Mouse (Mus musculus): ENCODE measurements around the gene 5830473C10Rik. TPM values are rescaled to one million over a fixed set of nuclear protein-coding genes. Genes with fewer than 3 reads are reported as not detected.

Gene 5830473C10Rik
- polyA plus RNA-seq, 1 experiment from 2014 or later: not detected

DNA sequence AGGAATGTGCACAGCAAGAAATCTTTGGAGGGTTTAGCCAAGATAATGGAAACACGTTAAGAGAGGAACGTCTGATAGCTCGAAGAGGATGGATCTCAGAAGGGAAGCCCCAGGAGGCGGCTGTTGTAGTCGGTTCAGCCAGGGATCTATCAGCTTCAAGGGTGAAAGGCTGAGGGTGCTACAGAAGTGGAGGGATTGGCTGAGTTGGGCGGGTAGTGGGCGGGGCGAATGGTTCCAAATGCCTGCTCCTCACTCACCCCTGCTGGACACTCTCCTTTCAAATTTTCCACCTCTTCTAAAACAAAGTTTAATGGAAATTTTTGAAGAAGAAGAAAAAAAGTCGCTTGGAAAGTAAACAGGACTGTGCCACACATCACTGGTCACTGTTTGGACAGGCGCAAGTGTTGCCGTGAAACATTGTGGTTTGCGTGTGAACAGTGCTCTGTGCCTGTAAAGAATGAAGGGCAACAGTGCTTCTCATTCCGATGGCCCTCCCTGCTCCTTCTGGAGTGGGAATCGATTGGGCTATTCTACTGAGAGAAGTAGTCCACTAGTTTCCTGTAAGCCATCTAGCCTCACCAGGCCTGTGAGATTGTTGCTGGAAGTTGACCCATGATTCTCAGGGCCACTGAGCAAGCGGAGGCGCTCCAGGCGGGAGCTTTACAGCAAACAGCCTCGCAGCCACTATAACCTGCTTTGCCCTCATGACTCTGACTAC is 64.0 kb downstream of the 5830473C10Rik start:
- H3K27ac ChIP-seq (replicated peaks): no peak overlapping the region
- no peaks in the 10 kb centered on the region for H3K36me3 ChIP-seq
- H3K9ac ChIP-seq: no peak overlapping the region
- H3K27me3 ChIP-seq (replicated peaks): 0 out of 2 replicates have a peak, but pooled peaks cover 3% of the 10 kb centered on the region
- no peaks in the 10 kb centered on the region for H3K9me3 ChIP-seq
- ATAC-seq (ENCODE audit: extremely low read depth, insufficient number of reproducible peaks, low FRiP score, low TSS enrichment): no peak
- WGBS: 64% methylated on average over 18 of the region's 18 CpGs
- no peak overlapping the region for H3K4me3 ChIP-seq
- no peaks in the 10 kb centered on the region for H3K4me1 ChIP-seq
- no peak overlapping the region; the same call in 1 of the 2 replicates for H3K4me2 ChIP-seq

DNA sequence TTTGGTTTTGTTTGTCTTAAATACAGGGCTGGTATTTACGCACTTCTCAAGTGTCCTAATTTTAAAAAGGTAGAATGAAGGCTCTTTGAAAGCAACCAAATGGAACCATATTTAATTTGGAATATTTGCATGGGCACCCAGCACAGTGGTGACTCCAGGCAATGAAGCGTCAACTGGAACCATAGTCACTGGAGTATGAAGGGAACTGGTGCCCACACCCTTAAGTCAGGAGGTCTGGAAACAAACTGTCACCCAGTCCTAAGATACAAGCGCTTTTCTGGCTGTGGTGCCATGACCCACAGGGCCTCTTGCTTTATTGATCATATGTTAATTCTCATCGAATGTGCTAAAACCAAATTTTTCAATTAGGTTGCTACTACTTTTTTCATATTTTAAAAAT is 66.5 kb downstream of the 5830473C10Rik start:
- no peak overlapping the region for H3K4me3 ChIP-seq
- no peak overlapping the region for H3K9ac ChIP-seq
- ATAC-seq (ENCODE audit: extremely low read depth, insufficient number of reproducible peaks, low FRiP score, low TSS enrichment): no peak
- no peak overlapping the region for H3K4me2 ChIP-seq
- no peaks in the 10 kb centered on the region for H3K36me3 ChIP-seq
- WGBS: 79% methylated on average over 4 of the region's 4 CpGs
- H3K9me3 ChIP-seq: no peaks in the 10 kb centered on the region
- no peaks in the 10 kb centered on the region for H3K4me1 ChIP-seq
- H3K27me3 ChIP-seq (replicated peaks): 0 out of 2 replicates have a peak, but pooled peaks cover 3% of the 10 kb centered on the region
- H3K27ac ChIP-seq (replicated peaks): no peak overlapping the region

DNA sequence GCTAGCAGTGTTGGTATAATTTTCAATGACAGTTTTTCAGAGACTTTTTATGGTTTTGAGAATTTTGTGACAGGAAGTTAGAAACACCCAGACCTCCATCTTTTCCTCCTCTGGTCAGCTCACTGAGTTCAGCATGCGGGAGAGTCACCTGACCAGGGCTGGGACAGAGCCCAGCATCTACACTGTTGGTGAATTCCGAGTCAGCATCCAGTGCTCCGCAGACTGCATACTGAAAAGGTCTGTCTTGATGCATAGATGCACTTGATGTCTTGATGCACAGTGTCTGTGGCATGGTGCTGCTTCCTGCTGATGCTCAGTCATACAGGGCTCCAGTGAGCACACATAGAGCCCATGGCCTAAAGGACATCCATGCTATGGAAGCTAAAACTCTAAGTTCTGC is 67.1 kb downstream of the 5830473C10Rik start:
- ATAC-seq (ENCODE audit: extremely low read depth, insufficient number of reproducible peaks, low FRiP score, low TSS enrichment): no peak
- no peaks in the 10 kb centered on the region for H3K36me3 ChIP-seq
- no peak overlapping the region for H3K4me3 ChIP-seq
- no peaks in the 10 kb centered on the region for H3K9me3 ChIP-seq
- no peak overlapping the region for H3K9ac ChIP-seq
- H3K4me1 ChIP-seq: no peaks in the 10 kb centered on the region
- 0 out of 2 replicates have a peak, but pooled peaks cover 3% of the 10 kb centered on the region for H3K27me3 ChIP-seq (replicated peaks)
- no peak overlapping the region for H3K27ac ChIP-seq (replicated peaks)
- 81% methylated on average over 3 of the region's 3 CpGs for WGBS
- H3K4me2 ChIP-seq: no peak overlapping the region

DNA sequence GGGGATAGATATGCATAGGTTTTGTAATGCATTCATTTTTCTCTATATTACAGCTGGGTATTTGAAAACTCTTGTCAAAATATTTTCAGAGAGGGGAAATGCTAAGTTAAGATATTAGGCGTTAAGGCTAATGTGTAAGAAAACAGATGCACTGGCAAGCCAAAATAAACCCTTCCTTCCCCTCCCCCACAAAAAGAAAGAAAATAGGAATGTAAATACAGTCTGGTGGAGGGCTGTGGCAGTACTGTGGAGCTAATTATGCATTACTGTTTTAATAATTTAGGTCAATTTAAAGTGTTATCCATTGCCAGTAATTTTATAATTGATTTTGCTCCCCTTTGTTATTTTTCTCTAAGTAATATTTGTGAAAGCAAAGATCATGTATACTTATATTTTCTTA is 67.6 kb downstream of the 5830473C10Rik start:
- no peaks in the 10 kb centered on the region for H3K36me3 ChIP-seq
- H3K9ac ChIP-seq: no peak overlapping the region
- 0 out of 2 replicates have a peak, but pooled peaks cover 3% of the 10 kb centered on the region for H3K27me3 ChIP-seq (replicated peaks)
- no peaks in the 10 kb centered on the region for H3K4me1 ChIP-seq
- H3K4me3 ChIP-seq: no peak overlapping the region
- 64% methylated on average over 1 of the region's 1 CpGs for WGBS
- no peak overlapping the region for H3K27ac ChIP-seq (replicated peaks)
- no peak for ATAC-seq (ENCODE audit: extremely low read depth, insufficient number of reproducible peaks, low FRiP score, low TSS enrichment)
- H3K9me3 ChIP-seq: no peaks in the 10 kb centered on the region
- H3K4me2 ChIP-seq: no peak overlapping the region

DNA sequence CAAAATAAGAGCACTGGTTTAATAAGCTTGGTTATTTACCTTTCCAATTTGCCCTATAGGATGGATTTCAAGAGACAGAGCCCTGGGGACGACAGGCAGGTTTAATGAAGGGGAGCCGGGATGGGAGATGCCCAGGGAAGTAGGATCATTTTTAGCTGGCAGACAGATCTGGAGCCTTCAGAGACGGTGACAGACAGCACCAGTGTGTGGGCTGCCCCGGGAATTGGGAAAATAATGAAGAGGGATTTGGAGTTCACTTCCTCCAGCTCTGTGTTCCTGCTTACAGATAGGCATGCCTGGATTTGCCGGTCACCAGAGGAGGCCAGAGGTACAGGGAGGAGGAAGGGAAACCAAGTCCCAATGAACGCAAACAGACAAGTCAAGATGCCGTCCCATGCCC is 74.0 kb downstream of the 5830473C10Rik start:
- H3K36me3 ChIP-seq: no peaks in the 10 kb centered on the region
- H3K27ac ChIP-seq (replicated peaks): no peak overlapping the region
- no peak overlapping the region for H3K9ac ChIP-seq
- ATAC-seq (ENCODE audit: extremely low read depth, insufficient number of reproducible peaks, low FRiP score, low TSS enrichment): no peak
- no peaks in the 10 kb centered on the region for H3K9me3 ChIP-seq
- no peak overlapping the region for H3K4me2 ChIP-seq
- H3K27me3 ChIP-seq (replicated peaks): peaks cover 5% of the 10 kb centered on the region; the same call in 1 of the 2 replicates
- no peak overlapping the region for H3K4me3 ChIP-seq
- 78% methylated on average over 7 of the region's 7 CpGs for WGBS
- H3K4me1 ChIP-seq: no peaks in the 10 kb centered on the region; the same call in 1 of the 2 replicates

DNA sequence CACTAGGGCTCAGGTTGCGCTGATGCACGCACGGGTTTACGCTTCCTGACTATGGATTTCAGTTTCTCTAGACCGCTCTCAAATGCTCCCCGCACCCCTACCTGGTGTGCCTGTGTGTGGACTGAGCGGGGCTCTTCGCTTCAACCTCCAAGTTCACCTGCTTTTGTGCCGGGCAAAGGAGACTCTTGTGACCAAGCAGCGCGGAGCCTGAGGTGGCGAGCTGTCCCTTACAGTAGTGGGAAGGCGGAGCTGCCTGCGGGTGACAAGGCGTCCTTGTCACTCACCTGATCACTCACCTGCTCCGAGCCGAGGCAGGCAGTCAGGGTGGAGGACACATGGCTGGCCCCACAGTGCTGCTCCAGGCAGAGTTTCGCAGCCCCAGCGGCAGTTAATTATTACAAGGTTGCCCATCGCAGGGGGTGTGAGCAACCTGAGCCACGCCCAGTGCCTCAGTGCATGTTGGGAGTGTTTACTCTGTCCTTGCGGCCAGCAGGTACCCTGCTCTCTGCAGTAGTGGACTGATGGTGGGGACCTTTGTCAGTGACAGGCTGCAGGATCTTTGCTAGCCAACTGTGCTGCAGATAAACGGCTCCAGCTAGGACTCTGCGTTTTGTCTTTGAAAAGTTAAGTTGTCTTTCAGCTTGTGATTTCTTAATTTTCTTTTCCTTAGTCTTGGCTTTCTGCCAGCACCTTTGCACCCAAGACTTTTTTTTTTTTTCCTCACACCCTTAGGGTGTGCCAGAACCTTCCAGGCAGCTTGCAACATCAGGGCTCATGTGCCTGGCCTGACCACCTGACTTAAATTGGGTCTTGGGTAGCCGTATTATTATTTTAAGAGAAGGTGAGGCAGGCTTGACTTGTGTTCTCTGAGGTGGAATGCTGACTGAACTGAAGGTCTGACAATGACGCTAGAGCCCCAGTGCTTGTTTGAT is 79.6 kb downstream of the 5830473C10Rik start, which contains the start of gene Rassf6:
Rassf6 (minus strand) TSS at position 372 of the 932 bp plus-strand sequence.
- Histone ChIP-seq H3K4me1 (peaks cover 8% of the 10 kb centered on the region), H3K27ac (replicated peaks) (no peak within 1 kb of the TSS), H3K9me3 (no peaks in the 10 kb centered on the region), H3K36me3 (no peaks in the 10 kb centered on the region), H3K9ac (peak within 1 kb of the TSS; percentile 73), H3K4me2 (peak within 1 kb of the TSS; percentile 93), H3K27me3 (replicated peaks) (peaks cover 5% of the 10 kb centered on the region; the same call in 1 of the 2 replicates), H3K4me3 (peak within 1 kb of the TSS; percentile 61)
- WGBS: 8% methylated on average over 26 of the region's 26 CpGs
- ATAC-seq (ENCODE audit: extremely low read depth, insufficient number of reproducible peaks, low FRiP score, low TSS enrichment): no peak

DNA sequence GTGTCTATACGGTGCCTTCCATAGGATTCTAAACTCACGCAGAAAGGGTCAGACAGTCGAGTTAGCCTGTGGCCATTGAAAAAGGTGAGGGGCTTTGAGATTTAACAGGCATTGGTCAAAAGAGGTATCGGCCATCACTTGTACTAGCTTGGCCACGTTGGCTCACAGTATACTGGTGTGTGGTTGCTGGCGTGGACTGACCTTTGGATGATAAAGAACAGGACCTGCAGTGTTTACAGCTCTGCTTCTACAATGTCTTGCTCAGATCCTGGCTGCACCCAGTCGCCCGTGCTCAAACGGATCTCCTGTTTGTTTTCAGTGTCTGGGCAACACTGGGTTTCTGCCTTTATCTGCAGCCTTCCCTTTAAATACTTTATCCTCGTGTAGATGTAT is 80.3 kb downstream of the 5830473C10Rik start:
- WGBS: 47% methylated on average over 10 of the region's 10 CpGs
- Histone ChIP-seq H3K4me3 (no peak overlapping the region), H3K4me1 (peaks cover 8% of the 10 kb centered on the region), H3K36me3 (no peaks in the 10 kb centered on the region), H3K27ac (replicated peaks) (no peak overlapping the region), H3K27me3 (replicated peaks) (peaks cover 5% of the 10 kb centered on the region; the same call in 1 of the 2 replicates), H3K9ac (no peak overlapping the region), H3K9me3 (no peaks in the 10 kb centered on the region), H3K4me2 (peak overlapping the region; percentile 93; the same call in 1 of the 2 replicates)
- ATAC-seq (ENCODE audit: extremely low read depth, insufficient number of reproducible peaks, low FRiP score, low TSS enrichment): no peak

DNA sequence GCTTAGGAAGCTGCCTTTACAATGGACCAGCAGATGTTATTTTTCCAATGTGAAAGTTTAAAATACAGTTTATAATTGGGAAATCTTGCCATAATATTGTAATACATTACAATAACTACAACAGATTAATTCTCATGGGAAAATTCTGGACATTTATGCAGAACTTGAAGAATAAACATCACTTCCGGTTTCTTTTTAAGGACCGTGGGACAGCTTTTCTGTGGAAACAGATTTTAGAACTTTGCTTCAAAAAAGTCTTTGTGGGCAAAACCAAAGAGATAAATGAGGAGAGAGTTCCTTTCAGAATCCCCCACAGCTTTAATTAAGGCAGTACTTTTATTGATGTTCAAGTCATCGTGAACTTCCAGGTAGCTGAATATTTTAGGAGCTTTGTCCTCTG is 84.7 kb downstream of the 5830473C10Rik start:
- no peak overlapping the region for H3K4me3 ChIP-seq
- H3K27ac ChIP-seq (replicated peaks): no peak overlapping the region
- H3K9me3 ChIP-seq: no peaks in the 10 kb centered on the region
- no peaks in the 10 kb centered on the region for H3K36me3 ChIP-seq
- H3K9ac ChIP-seq: no peak overlapping the region
- peaks cover 1% of the 10 kb centered on the region for H3K4me1 ChIP-seq
- no peaks in the 10 kb centered on the region for H3K27me3 ChIP-seq (replicated peaks)
- WGBS: 75% methylated on average over 3 of the region's 3 CpGs
- no peak for ATAC-seq (ENCODE audit: extremely low read depth, insufficient number of reproducible peaks, low FRiP score, low TSS enrichment)
- H3K4me2 ChIP-seq: no peak overlapping the region

DNA sequence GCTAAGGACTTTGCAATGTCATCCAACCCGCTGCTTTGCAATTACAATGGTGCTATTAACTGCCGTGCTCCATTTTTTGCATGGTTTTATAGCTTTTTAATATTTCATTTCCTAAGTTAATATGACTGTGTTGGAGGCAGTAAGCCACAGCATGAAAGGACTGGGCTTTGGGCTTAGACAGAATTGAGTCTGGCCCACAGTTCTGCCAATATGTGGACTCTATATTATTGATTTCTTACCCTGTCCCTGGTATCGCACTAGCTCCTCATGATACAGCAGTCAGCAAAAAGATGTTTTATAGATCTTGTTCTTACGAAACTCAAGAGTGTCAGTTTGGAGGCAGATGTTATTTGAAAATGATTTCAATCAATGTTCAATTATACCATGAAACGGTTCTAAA is 85.5 kb downstream of the 5830473C10Rik start:
- WGBS: 85% methylated on average over 5 of the region's 5 CpGs
- H3K9me3 ChIP-seq: no peaks in the 10 kb centered on the region
- no peaks in the 10 kb centered on the region for H3K27me3 ChIP-seq (replicated peaks)
- H3K4me3 ChIP-seq: no peak overlapping the region
- no peaks in the 10 kb centered on the region for H3K36me3 ChIP-seq
- no peak overlapping the region for H3K9ac ChIP-seq
- H3K4me1 ChIP-seq: no peaks in the 10 kb centered on the region
- no peak for ATAC-seq (ENCODE audit: extremely low read depth, insufficient number of reproducible peaks, low FRiP score, low TSS enrichment)
- H3K4me2 ChIP-seq: no peak overlapping the region
- H3K27ac ChIP-seq (replicated peaks): no peak overlapping the region

All from heart, embryonic 13.5 days (tissue).